Mouse (Mus musculus) urinary bladder, postnatal 14 days (tissue): ENCODE measurements around the gene Olfr1491.

Source experiments
- DNase-seq: peaks from one replicate; pipeline ENCODE4 v3.0.0; 2021; ENCODE audit warnings: low spot score

Olfr1491 gene

DNA sequence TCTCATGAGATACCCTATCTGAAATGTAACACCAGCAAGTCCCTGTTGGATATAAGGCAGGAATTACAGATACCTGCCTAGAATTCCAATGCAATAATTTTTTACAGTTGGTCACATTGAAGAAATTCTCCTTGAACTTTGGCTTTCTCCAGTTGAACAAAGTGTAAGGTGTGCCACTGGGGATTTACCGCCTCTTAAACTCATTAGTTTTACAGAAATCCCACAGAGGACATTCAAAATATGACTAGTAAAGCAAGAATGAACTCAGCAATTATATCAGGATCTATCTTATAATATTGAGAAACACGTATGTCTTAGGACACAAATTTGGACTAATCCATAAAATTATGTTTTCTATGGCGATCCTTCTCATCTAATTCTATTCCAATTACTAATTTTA is at the start of gene Olfr1491:
TSS of gene Olfr1491 (plus strand) at position 301 of the 400 bp plus-strand sequence.
- DNase-seq, result no peak

DNA sequence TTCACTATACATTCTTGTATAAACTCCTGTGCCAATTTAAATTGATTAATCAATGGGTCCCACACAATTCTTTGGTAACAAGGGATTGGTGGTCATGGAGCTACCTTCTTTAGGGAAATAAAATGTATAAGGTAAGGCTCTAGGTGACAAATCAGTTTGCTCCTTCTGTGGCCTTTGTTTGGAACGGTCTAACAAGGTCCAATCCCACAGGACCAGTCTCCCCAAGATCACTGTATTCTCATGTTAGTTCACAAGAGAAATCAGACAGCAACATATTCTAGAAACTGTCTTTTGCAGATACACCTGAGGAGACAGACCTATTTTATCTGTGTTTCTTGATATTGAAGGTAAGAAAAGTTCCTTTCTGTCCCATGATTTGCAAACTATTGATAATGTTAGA is 46.3 kb upstream of the Olfr1491 start, which contains the start of gene Olfr1490:
TSS of gene Olfr1490 (plus strand) at position 301 of the 400 bp plus-strand sequence.
- DNase-seq, result no peak

DNA sequence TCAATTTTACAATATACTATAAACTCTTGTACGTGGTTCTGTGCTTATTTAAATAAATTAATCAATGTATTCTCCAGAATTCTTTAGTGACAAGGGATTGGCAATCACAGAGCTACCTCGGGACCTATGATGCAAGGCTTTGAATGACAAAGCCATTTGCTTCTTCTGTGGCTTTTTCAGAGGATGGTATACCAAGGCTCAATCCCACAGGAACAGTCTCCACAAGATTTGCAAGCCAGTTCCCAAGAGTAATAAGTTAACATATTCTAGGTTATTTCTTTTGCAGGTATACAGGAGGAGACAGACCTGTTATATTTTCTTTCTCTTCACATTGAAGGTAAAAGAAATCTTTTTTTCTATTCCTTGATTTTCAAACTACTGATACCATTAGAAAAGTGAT is 25.9 kb downstream of the Olfr1491 start, which contains the start of gene Olfr1493-ps1:
TSS of gene Olfr1493-ps1 (plus strand) at position 301 of the 400 bp plus-strand sequence.
- no peak for DNase-seq

DNA sequence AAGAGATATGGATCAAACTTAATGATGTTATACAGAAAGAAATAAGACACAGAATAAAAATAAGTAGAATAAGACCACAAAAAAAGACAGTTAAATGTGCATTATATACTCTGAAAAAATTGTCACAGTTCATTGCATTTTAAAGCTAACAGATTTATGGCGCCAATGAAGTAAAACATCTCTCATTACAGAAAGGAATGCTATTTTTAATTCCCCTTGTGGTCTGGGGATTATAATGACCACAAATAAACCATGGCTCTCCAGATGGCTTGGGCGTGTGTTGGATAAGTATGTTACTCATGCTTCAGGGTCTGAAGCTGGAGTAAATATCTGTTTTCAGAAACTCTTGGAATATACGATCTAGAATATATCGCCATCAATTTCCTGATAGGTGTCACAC is 42.4 kb downstream of the Olfr1491 start, which contains the start of gene Olfr1494:
TSS of gene Olfr1494 (plus strand) at position 301 of the 400 bp plus-strand sequence.
- DNase-seq, result no peak

DNA sequence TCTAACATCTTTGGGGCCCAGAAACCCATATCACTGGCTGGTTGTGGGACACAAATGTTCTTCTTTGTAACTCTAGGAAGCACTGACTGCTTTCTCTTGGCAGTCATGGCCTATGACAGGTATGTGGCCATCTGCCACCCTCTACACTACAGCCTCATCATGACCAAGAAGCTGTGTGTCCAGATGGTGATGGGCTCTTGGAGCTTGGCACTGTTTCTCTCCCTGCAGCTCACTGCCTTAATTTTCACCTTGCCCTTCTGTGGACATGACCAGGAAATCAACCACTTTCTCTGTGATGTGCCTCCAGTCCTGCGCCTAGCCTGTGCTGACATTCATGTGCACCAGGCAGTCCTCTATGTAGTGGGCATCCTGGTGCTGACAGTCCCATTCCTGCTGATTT is 52.3 kb downstream of the Olfr1491 start:
- DNase-seq, result no peak
